ENCODE assay signal across 9 mouse cellular contexts in the genomic region with DNA sequence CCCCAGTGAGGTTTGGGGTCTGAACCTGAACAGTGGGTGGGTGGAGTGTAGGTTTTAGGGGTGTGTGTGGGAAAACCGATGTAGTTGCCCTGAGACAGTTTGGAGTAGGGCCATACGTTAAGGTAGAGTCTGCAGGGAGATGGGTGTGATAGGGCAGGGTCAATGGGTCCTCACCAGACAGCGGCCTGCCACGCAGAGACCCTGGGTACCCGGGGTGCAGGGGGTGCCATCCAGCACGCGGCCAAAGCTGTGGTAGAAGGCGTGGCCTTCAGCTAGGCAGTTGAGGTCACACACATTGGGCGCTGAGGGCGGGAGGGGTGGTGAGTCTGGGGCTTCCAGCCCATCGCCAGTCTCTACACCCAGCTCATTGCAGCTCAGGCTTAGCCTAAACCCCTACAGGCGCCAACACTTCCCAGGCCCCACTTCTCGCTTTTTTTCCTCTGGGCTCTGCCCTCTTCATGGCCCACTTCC. TPM values are rescaled to one million over a fixed set of nuclear protein-coding genes. Genes with fewer than 3 reads are reported as not detected.
A peak's percentile ranks its signal among the peaks of the same experiment; 100 is the strongest.
DNase-seq lines count a peak whose midpoint lies in the region; ATAC-seq and TF ChIP-seq lines count a peak whose summit lies in the region.
"Had no signal": no experiment of that assay in that cellular context is flagged by ENCODE, and none has a peak within 500 bp of the region (broad histone marks: within the 10 kb centered on the region; RNA-seq: fewer than 3 reads in every experiment).

No protein-coding gene starts in this region.

- 0 out of 2 replicates have a peak, but pooled peaks have one; percentile 2 for ATAC-seq in heart, embryonic 13.5 days (ENCODE audit: extremely low read depth, insufficient number of reproducible peaks, low FRiP score, low TSS enrichment)
- 0 out of 2 replicates have a peak, but pooled peaks have one; percentile 3 for ATAC-seq in common myeloid progenitor, adult 5-6 weeks (replicated peaks; ENCODE audit: low read depth, poor library complexity, severe bottlenecking)
- peak; percentile 9; the same call in 1 of the 2 replicates for ATAC-seq in hindbrain, embryonic 13.5 days (ENCODE audit: low FRiP score)
- peak; percentile 12 for ATAC-seq in midbrain, embryonic 13.5 days

- H3K4me2 ChIP-seq in heart, embryonic 13.5 days = peak overlapping the region; percentile 64
- peak overlapping the region; percentile 51 for H3K4me2 ChIP-seq in hindbrain, embryonic 13.5 days
- peak overlapping the region; percentile 52 for H3K4me2 ChIP-seq in midbrain, embryonic 13.5 days (replicated peaks)

- no peak for TF ChIP-seq POLR2A in thymus, adult 2 months (IDR thresholded peaks at IDR 0.05; ENCODE audit: control insufficient read depth, extremely low read depth, insufficient read depth, low read length, poor library complexity)

- peak overlapping the region; percentile 42 for H3K4me3 ChIP-seq in heart, embryonic 13.5 days
- peak overlapping the region; percentile 31 for H3K4me3 ChIP-seq in hindbrain, embryonic 13.5 days
- H3K4me3 ChIP-seq in midbrain, embryonic 13.5 days (replicated peaks) = peak overlapping the region; percentile 29
- no peak overlapping the region for H3K4me3 ChIP-seq in thymus, adult 2 months (ENCODE audit: control insufficient read depth, insufficient read depth, low read length)

- 26% methylated on average over 13 of the region's 13 CpGs for WGBS in heart, embryonic 13.5 days
- WGBS in hindbrain, embryonic 13.5 days = 32% methylated on average over 13 of the region's 13 CpGs
- WGBS in midbrain, embryonic 13.5 days = 24% methylated on average over 13 of the region's 13 CpGs
- WGBS in thymus, adult 2 months = 27% methylated on average over 13 of the region's 13 CpGs

- H3K4me1 ChIP-seq in heart, embryonic 13.5 days = peaks cover 61% of the 10 kb centered on the region
- peaks cover 46% of the 10 kb centered on the region for H3K4me1 ChIP-seq in hindbrain, embryonic 13.5 days (replicated peaks)
- peaks cover 51% of the 10 kb centered on the region for H3K4me1 ChIP-seq in midbrain, embryonic 13.5 days (replicated peaks)
- H3K4me1 ChIP-seq in thymus, adult 2 months (replicated peaks; ENCODE audit: control insufficient read depth, insufficient read depth, low read length) = peaks cover 27% of the 10 kb centered on the region

- no peaks in the 10 kb centered on the region for H3K9me3 ChIP-seq in heart, embryonic 13.5 days
- H3K9me3 ChIP-seq in hindbrain, embryonic 13.5 days = no peaks in the 10 kb centered on the region
- no peaks in the 10 kb centered on the region for H3K9me3 ChIP-seq in midbrain, embryonic 13.5 days

- no peak for DNase-seq in heart, postnatal 4 days
- no peak for DNase-seq in adrenal gland, postnatal 4 days (ENCODE audit: low spot score in 2 of 2)
- no peak for DNase-seq in thymus, adult 2 months
- DNase-seq in layer of hippocampus, adult 9-10 months (ENCODE audit: low spot score) = no peak
- DNase-seq: kidney, adult 11 months had no signal

- no peaks in the 10 kb centered on the region for H3K36me3 ChIP-seq in heart, embryonic 13.5 days
- H3K36me3 ChIP-seq in hindbrain, embryonic 13.5 days = no peaks in the 10 kb centered on the region
- H3K36me3 ChIP-seq in midbrain, embryonic 13.5 days = no peaks in the 10 kb centered on the region
- H3K36me3 ChIP-seq in thymus, adult 2 months (ENCODE audit: control insufficient read depth, insufficient read depth, low read length) = no peaks in the 10 kb centered on the region

- H3K27ac ChIP-seq in heart, embryonic 13.5 days (replicated peaks) = no peak overlapping the region
- H3K27ac ChIP-seq in hindbrain, embryonic 13.5 days = no peak overlapping the region
- no peak overlapping the region for H3K27ac ChIP-seq in midbrain, embryonic 13.5 days
- H3K27ac ChIP-seq in thymus, adult 2 months (ENCODE audit: control insufficient read depth, insufficient read depth, low read length) = no peak overlapping the region

- H3K27me3 ChIP-seq in heart, embryonic 13.5 days (replicated peaks) = peaks cover 93% of the 10 kb centered on the region
- peaks cover 87% of the 10 kb centered on the region for H3K27me3 ChIP-seq in hindbrain, embryonic 13.5 days
- H3K27me3 ChIP-seq in midbrain, embryonic 13.5 days = peaks cover 89% of the 10 kb centered on the region
- H3K27me3 ChIP-seq in thymus, adult 2 months (ENCODE audit: control insufficient read depth, insufficient read depth, low read length) = peaks cover 40% of the 10 kb centered on the region

- 0 out of 2 replicates have a peak overlapping the region, but pooled peaks have one; percentile 61 for H3K9ac ChIP-seq in heart, embryonic 13.5 days
- no peak overlapping the region for H3K9ac ChIP-seq in hindbrain, embryonic 13.5 days
- H3K9ac ChIP-seq in midbrain, embryonic 13.5 days (replicated peaks) = no peak overlapping the region

- no peak for TF ChIP-seq CTCF in thymus, adult 2 months (IDR thresholded peaks at IDR 0.05; ENCODE audit: borderline replicate concordance, control insufficient read depth, extremely low read depth, insufficient read depth, low read length, poor library complexity)

RNA-seq across cellular contexts. Expression of gene Adamtsl5, which starts 4.8 kb away (rescaled TPM):
- 6.5 and 8.3 TPM in 2 replicates for polyA plus RNA-seq in heart, embryonic 13.5 days (2015; fragmentation: Nextera tagmentation; extraction: Ambion mirVana)
- total RNA-seq in heart, postnatal 4 days (2021) = 10 to 100 TPM; 32.8 to 34.2 TPM
- total RNA-seq in common myeloid progenitor, adult 5-6 weeks (2017) = 0.10 and 0.64 TPM in 2 replicates
- polyA plus RNA-seq in hindbrain, embryonic 13.5 days (2015; fragmentation: Nextera tagmentation; extraction: Ambion mirVana) = 0.42 and 0.66 TPM in 2 replicates
- 0.39 and 0.61 TPM in 2 replicates for polyA plus RNA-seq in midbrain, embryonic 13.5 days (2015; fragmentation: Nextera tagmentation; extraction: Ambion mirVana)
- 10 to 100 TPM; 12.8 to 13.2 TPM for total RNA-seq in adrenal gland, postnatal 4 days (2021)
- polyA plus RNA-seq in thymus, adult 2 months (2012; rRNA removed) = 4.6 and 9.0 TPM in 2 replicates

RNA-seq across cellular contexts. Expression of gene Plk5, which starts 12.8 kb away (rescaled TPM):
- not detected in 2 replicates for polyA plus RNA-seq in heart, embryonic 13.5 days (2015; fragmentation: Nextera tagmentation; extraction: Ambion mirVana)
- not detected for total RNA-seq in heart, postnatal 4 days (2021)
- 0.55 TPM in 1 of 2 replicates, not detected in the other for total RNA-seq in common myeloid progenitor, adult 5-6 weeks (2017)
- 1.2 and 1.7 TPM in 2 replicates for polyA plus RNA-seq in hindbrain, embryonic 13.5 days (2015; fragmentation: Nextera tagmentation; extraction: Ambion mirVana)
- polyA plus RNA-seq in midbrain, embryonic 13.5 days (2015; fragmentation: Nextera tagmentation; extraction: Ambion mirVana) = 0.96 and 1.3 TPM in 2 replicates
- under 1 TPM in 1 of 2 experiments, not detected in 1; 0.36 TPM for total RNA-seq in adrenal gland, postnatal 4 days (2021)
- 0.17 and 0.22 TPM in 2 replicates for polyA plus RNA-seq in thymus, adult 2 months (2012; rRNA removed)

RNA-seq across cellular contexts. Expression of gene Reep6, which starts 13.7 kb away (rescaled TPM):
- polyA plus RNA-seq in heart, embryonic 13.5 days (2015; fragmentation: Nextera tagmentation; extraction: Ambion mirVana) = 2.6 and 4.4 TPM in 2 replicates
- 1 to 10 TPM; 1.6 to 1.8 TPM for total RNA-seq in heart, postnatal 4 days (2021)
- total RNA-seq in common myeloid progenitor, adult 5-6 weeks (2017) = 2.9 and 3.6 TPM in 2 replicates
- 3.1 and 3.5 TPM in 2 replicates for polyA plus RNA-seq in hindbrain, embryonic 13.5 days (2015; fragmentation: Nextera tagmentation; extraction: Ambion mirVana)
- 3.0 and 3.1 TPM in 2 replicates for polyA plus RNA-seq in midbrain, embryonic 13.5 days (2015; fragmentation: Nextera tagmentation; extraction: Ambion mirVana)
- total RNA-seq in adrenal gland, postnatal 4 days (2021) = 10 to 100 TPM; 13.1 to 26.7 TPM
- 2.0 and 3.5 TPM in 2 replicates for polyA plus RNA-seq in thymus, adult 2 months (2012; rRNA removed)

RNA-seq across cellular contexts. Expression of gene Pcsk4, which starts 14.2 kb away (rescaled TPM):
- 1.8 and 2.1 TPM in 2 replicates for polyA plus RNA-seq in heart, embryonic 13.5 days (2015; fragmentation: Nextera tagmentation; extraction: Ambion mirVana)
- 1 to 10 TPM; 1.3 to 2.0 TPM for total RNA-seq in heart, postnatal 4 days (2021)
- 2.7 and 5.9 TPM in 2 replicates for total RNA-seq in common myeloid progenitor, adult 5-6 weeks (2017)
- 1.9 and 2.5 TPM in 2 replicates for polyA plus RNA-seq in hindbrain, embryonic 13.5 days (2015; fragmentation: Nextera tagmentation; extraction: Ambion mirVana)
- polyA plus RNA-seq in midbrain, embryonic 13.5 days (2015; fragmentation: Nextera tagmentation; extraction: Ambion mirVana) = 1.9 and 2.1 TPM in 2 replicates
- total RNA-seq in adrenal gland, postnatal 4 days (2021) = 1 to 10 TPM; 7.7 to 7.8 TPM
- polyA plus RNA-seq in thymus, adult 2 months (2012; rRNA removed) = 11.7 and 14.1 TPM in 2 replicates

RNA-seq across cellular contexts. Expression of gene 2310011J03Rik, which starts 23.1 kb away (rescaled TPM):
- 36.0 and 36.6 TPM in 2 replicates for polyA plus RNA-seq in heart, embryonic 13.5 days (2015; fragmentation: Nextera tagmentation; extraction: Ambion mirVana)
- 10 to 100 TPM; 16.9 TPM for total RNA-seq in heart, postnatal 4 days (2021)
- 15.8 and 19.8 TPM in 2 replicates for total RNA-seq in common myeloid progenitor, adult 5-6 weeks (2017)
- polyA plus RNA-seq in hindbrain, embryonic 13.5 days (2015; fragmentation: Nextera tagmentation; extraction: Ambion mirVana) = 28.5 and 29.1 TPM in 2 replicates
- 27.8 and 33.4 TPM in 2 replicates for polyA plus RNA-seq in midbrain, embryonic 13.5 days (2015; fragmentation: Nextera tagmentation; extraction: Ambion mirVana)
- total RNA-seq in adrenal gland, postnatal 4 days (2021) = 10 to 100 TPM; 30.8 to 31.2 TPM
- 78.9 and 93.8 TPM in 2 replicates for polyA plus RNA-seq in thymus, adult 2 months (2012; rRNA removed)
